Mouse (Mus musculus) kidney, postnatal 25 days (tissue): ENCODE data around the gene Glt1d1.
A peak's percentile ranks its signal among the peaks of the same experiment; 100 is the strongest.

Experiments
- DNase-seq, 2 experiments: peaks; one replicate each; pipeline ENCODE4 v3.0.0; 2021; ENCODE audit warnings: mixed read lengths in 2 of 2

Glt1d1 gene

DNA sequence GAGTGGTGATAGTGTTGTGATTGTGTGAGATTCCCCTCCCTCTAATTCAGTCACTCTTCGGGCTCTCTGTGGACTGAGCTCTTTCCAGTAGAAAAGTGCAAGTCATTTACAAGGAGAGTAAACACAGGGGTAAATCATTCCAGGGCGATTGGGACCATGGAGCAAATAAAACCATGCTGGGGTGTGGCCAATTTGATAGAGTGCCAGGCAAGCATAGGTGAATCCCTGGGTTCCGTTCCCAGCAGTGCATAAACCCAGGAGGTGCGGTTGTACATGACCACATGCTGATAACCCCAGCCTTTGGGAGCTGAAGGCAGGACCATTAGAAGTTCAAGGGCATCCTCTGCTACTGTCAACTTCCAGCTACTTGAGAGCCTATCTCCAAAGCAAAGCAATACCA, 1.1 kb downstream of the Glt1d1 start:
- peak; percentile 48 to 56 for DNase-seq

GRCm38 (mm10) chr5:127633666-127634065, 1.6 kb downstream of the Glt1d1 start:
- DNase-seq, result no peak

DNA sequence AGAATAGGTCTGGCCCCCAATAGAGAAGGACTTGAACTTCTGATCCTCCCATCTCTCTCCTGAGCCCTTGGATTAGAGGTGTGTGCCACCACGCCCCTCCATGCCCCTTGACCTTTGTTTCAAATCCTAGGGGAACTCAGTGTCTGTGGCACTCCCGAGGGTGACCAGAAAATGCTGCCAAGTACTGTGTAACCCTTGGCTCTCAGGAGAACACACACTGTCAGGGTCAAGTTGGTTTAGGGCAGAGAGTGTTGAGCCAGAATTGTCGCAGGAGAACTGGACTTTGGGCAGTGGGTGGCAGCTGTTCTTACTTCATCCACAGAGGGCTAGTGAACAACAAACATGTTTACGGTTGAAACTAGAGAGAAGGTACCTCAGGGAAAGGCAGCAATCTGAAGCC, 5.6 kb downstream of the Glt1d1 start:
- peak; percentile 56 to 84 for DNase-seq

- DNase-seq, result no peak
These were observed 6.1 kb downstream of the Glt1d1 start for GRCm38 (mm10) chr5:127638177-127638576.

- DNase-seq, result peak in 1 of 2 experiments; percentile 42
These were observed 7.1 kb downstream of the Glt1d1 start for GRCm38 (mm10) chr5:127639067-127639605.

- DNase-seq, result peak in 1 of 2 experiments; percentile 19
These were observed 7.6 kb downstream of the Glt1d1 start for GRCm38 (mm10) chr5:127639635-127640034.

DNA sequence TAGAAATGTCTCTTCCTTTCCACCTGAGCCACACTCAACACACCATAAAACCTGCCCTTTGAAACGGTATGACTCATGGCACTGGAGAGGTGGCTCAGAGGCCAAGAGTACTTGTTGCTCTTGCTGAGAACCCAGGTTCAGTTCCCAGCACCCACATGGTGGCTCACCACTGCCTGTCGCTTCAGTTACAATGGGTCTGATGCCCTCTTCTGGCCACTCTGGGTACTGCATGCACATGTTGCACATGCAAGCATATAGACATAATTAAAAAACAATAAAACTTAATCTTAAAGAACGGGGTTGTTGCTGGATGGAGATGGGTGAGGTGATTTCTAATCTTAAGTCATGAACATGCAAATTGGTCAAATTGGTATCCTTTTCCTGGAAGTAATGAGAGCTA, 8.3 kb downstream of the Glt1d1 start:
- peak in 1 of 2 experiments; percentile 26 for DNase-seq

DNA sequence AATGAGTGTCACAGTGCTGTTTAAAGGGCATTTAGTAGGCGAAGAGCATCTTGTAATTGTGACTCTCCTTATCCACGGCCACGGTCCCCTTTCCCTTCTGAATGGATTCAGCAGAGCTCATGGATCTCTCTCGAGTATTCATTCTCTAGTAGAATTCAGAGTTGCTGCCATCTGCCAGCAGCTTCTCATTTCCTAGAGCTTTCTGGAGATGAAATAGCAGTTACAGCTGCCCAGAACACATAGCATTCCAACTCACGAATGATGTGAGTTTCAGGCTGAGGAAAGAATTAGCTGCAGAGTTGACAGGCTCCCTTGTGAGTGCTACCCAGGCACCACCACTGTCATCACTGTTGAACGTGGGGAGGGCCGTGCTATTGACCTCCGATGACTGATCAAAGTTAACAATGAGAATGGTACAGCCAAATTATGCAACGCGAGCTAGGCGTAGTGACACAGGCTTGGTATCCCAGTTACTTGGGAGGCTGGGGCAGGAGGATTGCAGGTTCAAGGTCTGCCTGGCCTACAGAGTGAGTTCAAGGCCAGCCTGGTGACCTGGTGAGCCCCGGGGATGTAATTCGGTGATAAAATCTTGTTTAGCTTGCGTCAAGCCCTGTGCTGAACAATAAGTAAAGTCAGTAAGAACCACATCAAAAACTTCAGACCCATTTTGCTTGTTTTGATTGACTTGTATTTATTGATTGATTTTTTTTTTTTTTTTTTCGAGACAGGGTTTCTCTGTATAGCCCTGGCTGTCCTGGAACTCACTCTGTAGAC, 9.3 kb downstream of the Glt1d1 start:
- no peak for DNase-seq

DNA sequence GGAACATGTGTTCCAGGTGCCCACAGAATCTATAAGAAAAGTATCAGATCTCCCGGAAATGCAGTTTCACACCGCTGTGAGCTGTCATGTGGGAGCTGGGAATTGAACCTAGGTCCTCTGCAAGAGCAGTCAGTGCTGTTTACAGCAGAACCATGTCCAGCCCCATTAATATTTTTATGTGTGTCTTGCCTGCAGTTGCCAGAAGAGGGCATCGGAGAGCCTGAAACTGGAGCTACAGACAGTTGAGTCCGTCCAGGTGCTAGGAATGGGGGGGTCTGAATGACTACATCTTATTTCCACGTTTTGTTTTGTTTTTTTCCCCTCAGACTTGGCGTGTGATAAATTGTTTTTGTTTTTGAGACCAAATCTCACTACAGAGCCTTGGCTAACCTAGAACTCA, 16.0 kb downstream of the Glt1d1 start:
- DNase-seq, result peak in 1 of 2 experiments; percentile 21

- peak in 1 of 2 experiments; percentile 46 for DNase-seq
These were observed 17.0 kb downstream of the Glt1d1 start for GRCm38 (mm10) chr5:127649077-127649476.

- no peak for DNase-seq
These were observed 26.2 kb downstream of the Glt1d1 start for GRCm38 (mm10) chr5:127658257-127658656.

- DNase-seq, result no peak
These were observed 27.2 kb downstream of the Glt1d1 start for GRCm38 (mm10) chr5:127659312-127659711.

DNA sequence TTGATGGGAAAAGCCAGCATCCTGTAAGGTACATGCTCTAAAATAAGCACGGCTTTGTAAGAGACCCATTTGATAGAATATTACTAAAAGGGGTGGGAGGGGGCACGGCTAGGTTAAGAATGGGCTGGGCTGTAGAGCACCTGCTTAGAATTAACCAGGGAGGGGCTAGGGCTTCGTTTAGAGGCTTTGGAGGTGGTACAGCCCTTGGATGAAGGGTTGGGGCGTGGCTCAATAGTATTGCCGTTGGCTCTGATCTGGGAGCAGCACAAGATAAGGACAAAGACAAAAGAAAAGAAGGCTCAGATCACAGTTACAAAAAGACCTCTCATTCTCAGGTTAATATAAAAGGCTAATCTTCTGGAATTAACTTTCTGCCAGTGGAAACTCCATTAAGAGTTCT, 28.2 kb downstream of the Glt1d1 start:
- DNase-seq, result no peak

DNA sequence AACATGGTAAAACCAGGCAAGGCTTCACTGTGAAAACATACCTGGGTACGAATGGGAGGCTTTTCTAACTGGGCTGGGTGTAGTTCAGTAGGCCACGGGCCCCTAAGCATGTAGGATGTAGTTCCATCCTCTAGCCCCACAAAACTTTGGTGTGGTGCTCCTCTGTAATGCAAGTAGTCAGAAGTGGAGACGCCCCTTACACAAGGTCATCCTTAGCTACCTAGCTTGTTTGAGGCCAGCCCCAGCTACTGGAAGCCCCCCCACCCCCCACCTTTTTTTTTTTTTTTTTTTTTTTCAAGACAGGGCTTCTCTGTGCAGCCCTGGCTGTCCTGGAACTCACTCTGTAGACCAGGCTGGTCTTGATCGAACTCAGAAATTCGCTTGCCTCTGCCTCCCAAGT, 28.9 kb downstream of the Glt1d1 start:
- DNase-seq, result no peak

- peak in 1 of 2 experiments; percentile 10 for DNase-seq
These were observed 41.9 kb downstream of the Glt1d1 start for GRCm38 (mm10) chr5:127673913-127674312.

GRCm38 (mm10) chr5:127677561-127677960, 45.5 kb downstream of the Glt1d1 start:
- DNase-seq, result no peak

DNA sequence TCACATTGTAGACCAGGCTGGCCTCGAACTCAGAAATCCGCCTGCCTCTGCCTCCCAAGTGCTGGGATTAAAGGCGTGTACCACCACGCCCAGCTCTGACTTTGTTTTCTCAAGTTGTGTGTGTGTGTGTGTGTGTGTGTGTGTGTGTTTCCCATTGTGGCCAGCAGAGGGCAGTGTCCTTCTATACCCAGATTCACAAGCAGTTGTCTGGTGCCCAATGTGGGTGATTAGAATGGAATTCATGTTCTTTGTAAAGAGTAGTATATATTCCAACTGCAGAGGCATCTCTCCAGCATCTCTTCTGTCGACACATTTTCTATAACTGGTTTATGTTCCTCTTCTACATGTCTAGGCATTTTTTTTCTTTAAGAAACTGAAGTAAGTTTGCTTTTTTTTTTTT, 46.4 kb downstream of the Glt1d1 start:
- no peak for DNase-seq

DNA sequence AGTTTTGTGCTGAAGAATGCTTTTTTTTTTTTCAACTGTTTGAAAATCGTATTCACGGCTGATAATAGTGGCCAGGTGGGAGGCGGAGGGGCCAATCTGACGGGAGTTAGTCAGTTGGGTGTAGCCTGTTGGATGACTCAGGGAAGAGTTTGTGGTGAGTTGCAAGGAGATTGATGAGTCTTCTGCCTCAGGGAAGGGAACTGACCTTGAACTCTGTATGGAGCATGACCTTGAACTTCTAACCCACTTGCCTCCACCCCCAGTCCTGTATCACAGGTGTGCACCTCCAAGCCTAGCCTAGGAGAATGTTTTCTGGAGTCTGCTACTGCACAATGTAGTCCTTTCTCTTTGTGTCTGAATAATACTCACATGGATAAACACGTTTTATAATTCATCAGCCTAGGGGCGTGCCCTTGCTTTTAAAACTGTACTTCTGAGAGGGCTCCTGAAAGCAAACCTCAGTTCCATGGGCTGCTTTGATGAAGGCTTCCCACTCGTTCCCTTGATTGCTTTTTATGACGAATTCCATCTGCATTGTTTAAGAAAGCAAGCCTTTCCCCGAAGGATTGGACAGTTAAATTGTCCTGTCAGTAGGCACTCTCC, 56.6 kb downstream of the Glt1d1 start:
- no peak for DNase-seq

DNA sequence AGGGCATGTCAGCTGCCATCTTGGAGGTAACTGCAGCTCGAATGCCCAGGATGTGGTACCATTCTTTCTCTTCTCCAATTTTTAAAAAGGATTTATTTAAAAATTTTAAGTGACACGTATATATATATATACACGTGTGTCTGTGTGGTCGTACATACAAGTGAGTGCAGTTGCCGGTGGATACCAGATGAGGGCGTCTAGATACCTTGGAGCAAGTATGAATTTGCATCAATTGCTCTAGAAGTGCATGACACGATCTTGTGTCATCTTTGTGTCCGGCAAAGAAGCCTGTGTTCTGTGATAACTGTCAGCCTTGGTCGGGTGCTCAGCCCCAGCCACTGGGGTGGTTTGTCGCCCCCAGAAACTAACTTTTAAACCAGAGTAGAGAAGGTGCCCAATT, 59.0 kb downstream of the Glt1d1 start:
- no peak for DNase-seq

GRCm38 (mm10) chr5:127691581-127691980, 59.5 kb downstream of the Glt1d1 start:
- DNase-seq, result peak in 1 of 2 experiments; percentile 43

- DNase-seq, result no peak
These were observed 63.8 kb downstream of the Glt1d1 start for GRCm38 (mm10) chr5:127695898-127696297.

- no peak for DNase-seq
These were observed 64.5 kb downstream of the Glt1d1 start for GRCm38 (mm10) chr5:127696602-127697001.

- DNase-seq, result no peak
These were observed 66.5 kb downstream of the Glt1d1 start for GRCm38 (mm10) chr5:127698525-127698924.

DNA sequence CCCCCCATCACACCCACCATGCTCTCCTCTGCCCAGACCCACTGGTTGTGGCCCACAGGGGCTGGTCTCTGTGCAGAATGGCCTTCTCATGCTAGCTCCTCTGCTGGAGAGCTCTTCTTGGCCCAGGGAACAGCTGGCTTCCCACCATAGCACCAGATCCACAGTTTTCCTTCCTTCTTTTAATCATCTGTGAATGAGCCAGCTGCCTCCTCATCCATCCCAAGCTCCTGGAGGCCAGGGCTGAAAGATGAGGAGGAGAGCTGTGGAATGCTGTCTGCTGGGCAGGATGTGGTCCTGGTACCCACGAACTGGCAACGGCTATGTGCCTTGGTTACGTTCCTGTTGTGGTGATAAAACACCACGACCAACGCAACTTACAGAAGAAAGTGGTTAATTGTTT, 67.6 kb downstream of the Glt1d1 start:
- no peak for DNase-seq
